Mouse (Mus musculus) megakaryocyte-erythroid progenitor cell, adult 5-6 weeks (primary cell): ENCODE measurements around the gene Smim22. TPM values are rescaled to one million over a fixed set of nuclear protein-coding genes. Genes with fewer than 3 reads are reported as not detected.

Experiments
- total RNA-seq, 2 experiments: library from RNA; stranded (forward) in 1 of 2; stranded (reverse) in 1 of 2; fragments of 200-1000, 215-1000 nt in 1 of 2; fragments of >200 nt in 1 of 2; fragmentation: Nextera tagmentation in 1 of 2; gene quantifications; 2 replicates each; pipeline ENCODE4 v1.2.3; 2014 to 2017

The Smim22 gene
- total RNA-seq, 2 experiments from 2014 or later: not detected

Other genes starting within 250 kb of the Smim22 start
- 15.3 and 17.7 TPM in 2 replicates for gene Cdip1, start 217.0 kb upstream of the Smim22 start, total RNA-seq (2014; fragmentation: Nextera tagmentation)
- 14.0 and 15.5 TPM in 2 replicates for gene Cdip1, start 217.0 kb upstream of the Smim22 start, total RNA-seq (2017)
- not detected in 2 replicates for gene 4930562C15Rik, start 171.9 kb upstream of the Smim22 start, total RNA-seq (2014; fragmentation: Nextera tagmentation)
- not detected in 2 replicates for gene 4930562C15Rik, start 171.9 kb upstream of the Smim22 start, total RNA-seq (2017)
- gene Ubald1, start 127.0 kb upstream of the Smim22 start, total RNA-seq (2014; fragmentation: Nextera tagmentation): 20.3 and 33.3 TPM in 2 replicates
- gene Ubald1, start 127.0 kb upstream of the Smim22 start, total RNA-seq (2017): 15.2 and 16.5 TPM in 2 replicates
- 16.0 and 21.8 TPM in 2 replicates for gene Mgrn1, start 121.0 kb upstream of the Smim22 start, total RNA-seq (2014; fragmentation: Nextera tagmentation)
- 8.7 and 13.3 TPM in 2 replicates for gene Mgrn1, start 121.0 kb upstream of the Smim22 start, total RNA-seq (2017)
- 46.3 and 49.3 TPM in 2 replicates for gene Nudt16l1, start 68.5 kb upstream of the Smim22 start, total RNA-seq (2014; fragmentation: Nextera tagmentation)
- 13.4 and 15.0 TPM in 2 replicates for gene Nudt16l1, start 68.5 kb upstream of the Smim22 start, total RNA-seq (2017)
- gene Anks3, start 43.1 kb upstream of the Smim22 start, total RNA-seq (2014; fragmentation: Nextera tagmentation): 25.3 and 25.4 TPM in 2 replicates
- 9.5 and 11.6 TPM in 2 replicates for gene Anks3, start 43.1 kb upstream of the Smim22 start, total RNA-seq (2017)
- not detected in 2 replicates for gene Sept12, start 9.4 kb upstream of the Smim22 start, total RNA-seq (2014; fragmentation: Nextera tagmentation)
- gene Sept12, start 9.4 kb upstream of the Smim22 start, total RNA-seq (2017): not detected in 2 replicates
- 3.4 and 24.4 TPM in 2 replicates for gene Rogdi, start 6.3 kb downstream of the Smim22 start, total RNA-seq (2014; fragmentation: Nextera tagmentation)
- gene Rogdi, start 6.3 kb downstream of the Smim22 start, total RNA-seq (2017): 1.6 and 2.2 TPM in 2 replicates
- gene Glyr1, start 42.6 kb downstream of the Smim22 start, total RNA-seq (2014; fragmentation: Nextera tagmentation): 68.7 and 80.2 TPM in 2 replicates
- gene Glyr1, start 42.6 kb downstream of the Smim22 start, total RNA-seq (2017): 84.7 and 85.2 TPM in 2 replicates
- 47.5 and 48.3 TPM in 2 replicates for gene Ubn1, start 42.8 kb downstream of the Smim22 start, total RNA-seq (2014; fragmentation: Nextera tagmentation)
- 38.4 and 39.8 TPM in 2 replicates for gene Ubn1, start 42.8 kb downstream of the Smim22 start, total RNA-seq (2017)
- gene Ppl, start 125.1 kb downstream of the Smim22 start, total RNA-seq (2014; fragmentation: Nextera tagmentation): not detected in 2 replicates
- not detected in 2 replicates for gene Ppl, start 125.1 kb downstream of the Smim22 start, total RNA-seq (2017)
- not detected in 2 replicates for gene Sec14l5, start 139.8 kb downstream of the Smim22 start, total RNA-seq (2014; fragmentation: Nextera tagmentation)
- not detected in 2 replicates for gene Sec14l5, start 139.8 kb downstream of the Smim22 start, total RNA-seq (2017)
- gene Nagpa, start 196.7 kb downstream of the Smim22 start, total RNA-seq (2014; fragmentation: Nextera tagmentation): 21.1 and 23.5 TPM in 2 replicates
- 27.3 and 28.6 TPM in 2 replicates for gene Nagpa, start 196.7 kb downstream of the Smim22 start, total RNA-seq (2017)
- gene AU021092, start 215.0 kb downstream of the Smim22 start, total RNA-seq (2014; fragmentation: Nextera tagmentation): not detected in 2 replicates
- not detected in 2 replicates for gene AU021092, start 215.0 kb downstream of the Smim22 start, total RNA-seq (2017)
- 18.7 and 23.5 TPM in 2 replicates for gene Alg1, start 226.3 kb downstream of the Smim22 start, total RNA-seq (2014; fragmentation: Nextera tagmentation)
- 9.3 and 11.6 TPM in 2 replicates for gene Alg1, start 226.3 kb downstream of the Smim22 start, total RNA-seq (2017)
- gene Eef2kmt, start 248.7 kb downstream of the Smim22 start, total RNA-seq (2014; fragmentation: Nextera tagmentation): 21.1 and 23.9 TPM in 2 replicates
- gene Eef2kmt, start 248.7 kb downstream of the Smim22 start, total RNA-seq (2017): 16.3 and 32.4 TPM in 2 replicates